Mouse (Mus musculus) kidney, postnatal 10 days (tissue): ENCODE measurements at regions not wholly inside any gene's neighbourhood (a gene's known extent, or its start where the extent isn't known, plus 50 kb on each side); places are given as distances from the start of the nearest gene placed in this dataset.

Experiments
- DNase-seq: peaks from one replicate; pipeline ENCODE4 v3.0.0; 2021; ENCODE audit warnings: mixed read lengths

GRCm38 (mm10) chr10:16600041-16600440 lies 1123.0 kb upstream of the Cited2 start:
- DNase-seq, result no peak

GRCm38 (mm10) chr10:16600551-16601224 lies 1122.3 kb upstream of the Cited2 start:
- DNase-seq, result no peak

DNA sequence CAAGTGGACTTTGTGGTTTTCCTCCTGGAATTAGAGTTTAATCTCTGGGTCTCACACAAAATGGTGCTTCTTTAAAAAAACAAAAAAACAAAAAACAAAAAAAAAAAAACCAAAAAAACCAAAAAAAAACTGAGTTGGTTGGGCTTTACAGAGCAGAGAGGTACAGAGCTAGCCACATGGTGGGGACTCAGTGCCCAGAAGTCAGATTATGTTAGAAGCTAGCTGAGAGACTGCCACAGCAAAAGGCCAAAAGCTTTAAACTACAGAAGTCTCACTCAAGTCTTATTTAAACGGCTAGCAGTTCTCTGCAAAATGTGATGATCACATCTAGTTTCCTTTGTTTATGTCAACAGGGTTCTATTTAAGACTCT lies 1121.8 kb upstream of the Cited2 start:
- DNase-seq, result no peak

DNA sequence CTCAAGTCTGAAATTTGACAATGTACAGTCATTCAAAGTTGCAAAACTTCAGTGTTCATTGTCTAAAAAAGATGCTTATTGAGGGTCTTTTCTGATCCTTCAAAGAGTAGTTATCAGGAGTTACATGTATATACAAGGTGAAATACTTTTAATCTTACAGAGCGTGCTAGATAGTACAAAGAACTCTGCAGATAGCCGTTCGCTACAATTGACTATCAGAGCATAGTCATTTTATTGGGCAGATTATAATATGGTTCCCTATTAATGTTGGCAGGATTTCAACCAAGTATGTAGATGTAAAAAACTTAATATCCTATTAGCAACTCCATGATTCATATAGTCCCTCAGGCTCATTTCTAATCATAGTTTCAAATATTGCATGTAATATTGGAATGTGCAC lies 1114.7 kb upstream of the Cited2 start:
- DNase-seq, result no peak

GRCm38 (mm10) chr10:16618752-16619151 lies 1104.3 kb upstream of the Cited2 start:
- no peak for DNase-seq

- DNase-seq, result no peak
Observed at GRCm38 (mm10) chr10:16619584-16619983, 1103.4 kb upstream of the Cited2 start.

- no peak for DNase-seq
Observed at GRCm38 (mm10) chr10:16620804-16621559, 1102.0 kb upstream of the Cited2 start.

DNA sequence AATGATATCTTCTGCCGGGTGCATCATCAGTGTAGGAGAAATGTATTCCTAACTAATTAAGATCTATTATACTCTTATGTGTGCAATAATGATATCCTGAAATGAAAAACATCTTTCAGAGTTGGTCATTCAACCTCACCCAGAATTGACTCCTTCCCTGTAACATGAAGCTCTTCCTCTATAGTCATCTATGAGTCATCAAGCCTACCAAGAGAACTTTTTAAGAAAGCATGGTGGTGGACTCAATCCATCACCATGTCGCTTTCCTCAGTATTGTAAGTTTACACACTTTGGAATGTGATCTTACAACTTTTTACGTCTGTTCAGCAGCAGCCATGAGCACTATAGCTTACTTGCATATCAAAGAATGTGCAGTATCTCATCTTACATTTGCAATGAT lies 1100.2 kb upstream of the Cited2 start:
- no peak for DNase-seq

GRCm38 (mm10) chr10:16633236-16633635 lies 1089.8 kb upstream of the Cited2 start:
- no peak for DNase-seq

DNA sequence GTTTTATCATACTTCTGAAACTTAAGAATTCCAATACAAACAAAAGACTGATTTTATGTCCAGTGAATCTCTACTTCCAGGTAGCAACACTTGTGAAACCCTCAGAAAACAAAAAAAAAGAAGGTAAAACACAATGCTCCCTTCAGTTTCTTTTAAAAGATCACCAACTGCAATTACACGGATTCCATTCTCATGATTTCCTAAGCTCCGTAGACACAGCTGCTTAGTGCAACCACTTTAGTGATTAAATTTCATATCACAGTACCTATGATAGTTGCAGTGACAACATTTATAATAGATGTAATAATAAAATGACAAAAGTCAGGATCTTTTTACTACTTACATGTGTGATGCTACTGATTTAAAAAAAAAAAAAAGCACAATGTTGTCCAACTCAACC lies 1087.6 kb upstream of the Cited2 start:
- DNase-seq, result no peak

- peak; percentile 27 for DNase-seq
Observed at GRCm38 (mm10) chr10:16637006-16637405, 1086.0 kb upstream of the Cited2 start.

DNA sequence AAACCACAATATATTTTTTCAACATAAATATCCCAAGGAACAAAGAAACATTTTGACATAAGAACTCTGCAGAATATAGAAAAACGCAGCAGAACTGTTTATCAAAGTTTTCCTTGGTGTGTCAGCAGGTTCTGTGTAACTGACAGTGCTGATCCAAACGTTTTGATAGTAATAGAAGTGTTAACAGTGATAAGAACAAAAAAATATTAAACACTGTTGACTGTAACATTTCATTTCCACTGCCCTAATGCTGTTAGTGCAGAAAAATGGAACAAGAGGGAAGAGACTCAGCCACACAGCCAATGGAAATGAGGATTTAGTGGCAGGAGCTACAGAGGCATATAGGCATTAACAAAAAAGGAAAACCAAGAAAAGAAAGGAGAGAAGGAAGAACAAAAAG lies 1084.9 kb upstream of the Cited2 start:
- DNase-seq, result no peak

- DNase-seq, result no peak
Observed at GRCm38 (mm10) chr10:16640136-16640535, 1082.9 kb upstream of the Cited2 start.

GRCm38 (mm10) chr10:16650120-16650519 lies 1072.9 kb upstream of the Cited2 start:
- DNase-seq, result no peak

GRCm38 (mm10) chr10:16652450-16652849 lies 1070.6 kb upstream of the Cited2 start:
- DNase-seq, result no peak

- DNase-seq, result no peak
Observed at GRCm38 (mm10) chr10:16664483-16664882, 1058.5 kb upstream of the Cited2 start.

- DNase-seq, result no peak
Observed at GRCm38 (mm10) chr10:16670286-16670685, 1052.7 kb upstream of the Cited2 start.

GRCm38 (mm10) chr10:16681001-16681400 lies 1042.0 kb upstream of the Cited2 start:
- DNase-seq, result no peak

GRCm38 (mm10) chr10:16685352-16685751 lies 1037.7 kb upstream of the Cited2 start:
- DNase-seq, result no peak

DNA sequence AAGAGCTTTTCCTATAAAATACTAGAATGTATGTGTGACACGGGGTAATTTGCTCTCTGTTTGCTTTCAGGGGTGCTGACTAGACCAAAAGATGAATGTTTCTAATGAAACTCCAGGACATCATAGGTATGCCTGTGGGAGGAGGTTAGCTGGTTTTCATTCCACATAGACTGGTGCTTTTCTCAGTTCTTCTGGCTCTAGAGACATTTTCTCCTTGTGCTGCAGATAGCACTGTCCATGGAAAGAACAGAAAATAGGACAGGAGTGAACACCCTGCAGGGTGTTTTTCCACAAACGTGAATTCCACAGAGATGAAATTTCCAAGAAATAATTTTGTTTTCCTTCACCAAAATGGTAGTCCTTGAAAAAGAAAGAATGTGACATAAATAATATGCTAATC lies 1016.0 kb upstream of the Cited2 start:
- no peak for DNase-seq

- DNase-seq, result no peak
Observed at GRCm38 (mm10) chr10:16713143-16713542, 1009.9 kb upstream of the Cited2 start.

- no peak for DNase-seq
Observed at GRCm38 (mm10) chr10:16714065-16714464, 1009.0 kb upstream of the Cited2 start.

- DNase-seq, result no peak
Observed at GRCm38 (mm10) chr10:16714526-16714925, 1008.5 kb upstream of the Cited2 start.

GRCm38 (mm10) chr10:16742246-16742645 lies 980.8 kb upstream of the Cited2 start:
- DNase-seq, result no peak

DNA sequence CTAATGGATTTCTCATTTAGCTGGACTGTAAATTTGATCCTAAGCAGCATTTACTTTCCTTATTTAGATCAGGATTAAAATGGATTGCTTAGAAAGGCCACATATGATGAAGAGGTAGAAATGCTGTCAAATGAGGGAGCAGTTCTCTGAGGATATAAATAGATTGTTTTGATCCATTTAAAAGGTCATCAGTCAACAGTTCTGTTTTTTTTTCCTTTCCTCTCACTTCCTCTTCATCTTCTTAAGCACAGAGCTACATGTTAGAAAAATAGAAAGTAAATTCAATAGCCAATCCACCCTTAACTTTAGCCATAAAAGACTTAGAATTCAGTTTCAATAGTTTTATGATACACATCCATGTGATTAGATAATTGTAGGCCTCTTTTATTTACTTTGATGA lies 971.5 kb upstream of the Cited2 start:
- no peak for DNase-seq
